Mouse (Mus musculus) left cerebral cortex, postnatal 4 days (tissue): ENCODE measurements around the gene Trit1. TPM values are rescaled to one million over a fixed set of nuclear protein-coding genes. Genes with fewer than 3 reads are reported as not detected.
"Not testable (repeated sequence)": the region's sequence is repeated elsewhere in the genome, so short reads cannot be mapped to it uniquely, and the experiment has no call there.

Source experiments
- DNase-seq: peaks from one replicate; pipeline ENCODE4 v3.0.0-alpha.2; 2022
- intact Hi-C: fragments of 180-260 bp; cut with DNase I; formaldehyde crosslinking; loops from one replicate; pipeline ENCODE4 v1.15.1; 2025
- total RNA-seq, 2 experiments: library from RNA; stranded (reverse); gene quantifications; 2 replicates each; pipeline ENCODE4 v1.2.3; 2021

The Trit1 gene
- total RNA-seq = 10 to 100 TPM; 29.9 to 30.5 TPM

DNA sequence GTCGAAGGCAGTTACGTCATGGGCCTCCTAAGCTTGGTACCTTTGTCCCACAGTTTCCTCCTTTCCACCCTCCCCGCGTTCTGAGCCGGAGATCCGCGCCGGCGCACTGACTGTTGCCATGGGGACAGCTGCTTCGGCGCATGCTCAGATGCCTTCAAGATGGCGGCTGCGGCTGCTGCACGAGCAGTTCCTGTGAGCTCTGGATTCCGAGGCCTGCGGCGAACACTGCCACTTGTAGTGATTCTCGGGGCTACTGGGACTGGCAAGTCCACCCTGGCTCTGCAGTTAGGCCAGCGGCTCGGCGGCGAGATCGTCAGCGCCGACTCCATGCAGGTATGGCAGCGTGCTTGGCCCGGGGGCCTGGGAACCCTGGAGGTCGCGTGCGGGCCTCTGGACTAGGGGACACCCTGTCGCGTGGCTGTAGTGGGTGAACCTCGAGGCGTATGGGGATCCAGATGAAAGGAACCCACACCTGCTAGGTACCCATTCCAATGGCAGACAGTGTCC lies at the start of gene Trit1:
Gene Trit1 (plus strand): TSS at position 147 of the 507 bp plus-strand sequence.
- peak; percentile 96 for DNase-seq
- intact Hi-C loops = no loop called here

GRCm38 (mm10) chr4:122968106-122968505 lies 48.3 kb upstream of the Trit1 start:
- intact Hi-C loops = no loop called here
- no peak for DNase-seq

GRCm38 (mm10) chr4:122971191-122971590 lies 45.2 kb upstream of the Trit1 start:
- intact Hi-C loops = no loop called here

DNA sequence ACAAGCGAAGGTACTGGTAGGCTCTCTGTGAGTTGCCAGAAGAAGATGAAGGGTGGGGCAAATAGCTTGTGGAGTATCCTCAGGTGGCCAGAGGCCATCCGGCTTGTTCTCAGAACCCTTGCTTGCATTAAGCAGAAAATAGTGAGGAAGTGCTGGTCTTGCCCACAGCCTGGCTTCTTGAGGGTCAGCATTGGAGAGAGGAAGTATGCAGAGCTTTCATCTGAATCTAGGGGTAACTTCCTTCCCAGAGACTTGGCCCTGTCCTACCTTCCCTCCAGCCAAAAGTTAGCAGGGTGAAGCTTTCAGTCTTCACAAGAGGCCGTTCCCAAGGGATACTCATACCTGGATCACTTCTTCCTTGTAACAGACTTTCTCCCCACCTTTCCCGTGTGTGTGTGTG lies 44.8 kb upstream of the Trit1 start:
- intact Hi-C loops = no loop called here
- DNase-seq = no peak

More at GRCm38 (mm10) chr4:122971191-122971590, 45.2 kb upstream of the Trit1 start:
- no peak for DNase-seq

GRCm38 (mm10) chr4:122972056-122972455 lies 44.3 kb upstream of the Trit1 start:
- intact Hi-C loops = no loop called here
- DNase-seq = peak; percentile 37

DNA sequence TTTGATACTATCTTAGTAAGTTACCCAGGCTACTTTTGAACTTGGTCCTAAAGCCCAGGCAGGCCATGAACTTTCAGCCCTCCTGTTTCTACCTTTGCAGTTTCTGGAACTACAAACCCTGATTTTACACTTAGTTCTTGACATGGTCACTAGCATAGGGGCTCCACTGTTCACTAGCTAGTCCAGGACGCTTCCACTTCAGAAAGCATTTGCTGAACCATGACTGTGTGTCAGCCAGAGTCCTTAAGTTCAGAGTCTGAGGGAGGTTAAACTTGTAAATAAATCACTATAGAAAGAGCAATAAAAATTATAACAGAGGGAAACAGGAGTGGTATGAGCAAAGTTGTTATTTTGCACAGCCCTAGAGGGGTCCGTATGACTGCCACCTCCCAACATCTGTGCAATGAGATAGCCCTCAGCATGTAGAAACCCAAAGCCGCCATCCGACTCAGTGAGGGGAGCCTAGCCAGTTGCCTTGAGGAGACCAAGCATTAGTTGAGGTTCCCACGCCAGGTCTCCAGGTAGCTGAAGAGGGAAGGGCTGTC lies 41.3 kb upstream of the Trit1 start:
- DNase-seq = no peak
- intact Hi-C loops = no loop called here

DNA sequence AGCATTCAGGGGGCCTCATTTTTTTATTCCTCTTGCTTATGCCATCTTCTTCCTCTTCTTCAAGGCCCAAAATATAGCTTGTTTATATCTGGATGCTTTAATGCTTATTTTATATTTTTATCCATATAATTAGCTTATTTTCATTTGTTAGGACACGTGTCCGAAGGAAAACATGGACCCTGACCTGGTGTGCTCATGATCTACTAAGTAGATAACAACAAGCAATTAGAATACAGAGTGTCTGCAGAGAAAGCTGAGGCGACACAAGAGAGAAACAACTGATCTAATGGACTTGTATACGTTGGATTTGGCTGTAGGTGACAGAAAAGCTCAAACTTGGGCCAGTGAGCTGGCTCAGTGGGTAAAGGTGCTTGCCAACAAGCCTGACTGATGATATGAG lies 39.5 kb upstream of the Trit1 start:
- no peak for DNase-seq
- intact Hi-C loops = no loop called here

GRCm38 (mm10) chr4:122978850-122979249 lies 37.5 kb upstream of the Trit1 start:
- no peak for DNase-seq
- intact Hi-C loops = no loop called here

GRCm38 (mm10) chr4:122979826-122980225 lies 36.6 kb upstream of the Trit1 start:
- intact Hi-C loops = loop anchor here (5.0 to 10.0 kb wide), 2 partner anchors 33 to 1735 kb away; no protein-coding TSS in a partner anchor
- DNase-seq = no peak

GRCm38 (mm10) chr4:122980684-122981083 lies 35.7 kb upstream of the Trit1 start:
- DNase-seq = no peak
- intact Hi-C loops = loop anchor here (5.0 to 10.0 kb wide), 2 partner anchors 33 to 1736 kb away; no protein-coding TSS in a partner anchor

DNA sequence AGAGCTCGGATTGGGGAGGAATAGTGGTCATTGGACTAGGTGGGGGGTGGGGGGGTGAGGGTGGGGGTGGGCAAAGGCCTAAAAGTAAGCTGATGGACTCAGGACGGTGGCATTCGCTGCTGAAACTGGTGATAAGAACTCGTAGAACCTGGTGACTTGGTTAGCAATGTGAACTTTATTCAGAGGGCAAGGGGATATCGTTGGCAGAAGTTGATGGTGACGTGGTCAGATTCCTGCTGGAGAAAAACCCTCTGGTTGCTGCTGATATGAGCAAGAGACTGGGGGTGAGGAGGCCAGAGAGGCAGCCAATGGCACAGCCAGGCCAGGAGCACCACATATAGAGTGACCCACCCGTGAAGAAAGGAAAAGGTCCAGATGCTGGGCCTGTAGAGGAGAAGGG lies 35.2 kb upstream of the Trit1 start:
- intact Hi-C loops = loop anchor here (5.0 to 10.0 kb wide), 2 partner anchors 34 to 1736 kb away; no protein-coding TSS in a partner anchor
- no peak for DNase-seq

GRCm38 (mm10) chr4:122981930-122982329 lies 34.5 kb upstream of the Trit1 start:
- no peak for DNase-seq
- intact Hi-C loops = loop anchor here (5.0 to 10.0 kb wide), 2 partner anchors 35 to 1737 kb away; no protein-coding TSS in a partner anchor

DNA sequence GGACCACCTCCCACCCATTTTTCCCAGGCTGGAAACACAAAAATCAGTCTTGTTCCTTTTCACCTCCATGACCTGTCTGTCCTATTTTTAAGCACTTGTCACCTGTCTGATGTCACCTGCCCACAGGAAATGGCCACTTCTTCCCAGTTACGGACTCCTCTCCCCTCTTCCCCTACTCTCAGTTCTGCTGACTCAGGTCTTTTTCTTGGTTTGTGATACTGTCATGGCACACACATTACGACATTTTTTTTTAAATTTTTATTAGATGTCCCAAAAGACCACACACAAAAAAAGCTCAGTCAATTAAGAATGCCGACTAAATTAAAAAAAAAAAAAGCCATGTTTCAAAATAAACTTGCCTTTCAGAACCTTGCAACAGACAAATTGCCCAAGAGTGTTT lies 33.9 kb upstream of the Trit1 start:
- intact Hi-C loops = loop anchor here (5.0 to 10.0 kb wide), 2 partner anchors 35 to 1738 kb away; no protein-coding TSS in a partner anchor

GRCm38 (mm10) chr4:122983486-122984261 lies 32.7 kb upstream of the Trit1 start:
- DNase-seq = no peak
- intact Hi-C loops = loop anchor here (5.0 to 10.0 kb wide), 2 partner anchors 36 to 1739 kb away; no protein-coding TSS in a partner anchor

More for the DNA sequence above, 33.9 kb upstream of the Trit1 start:
- no peak for DNase-seq

- peak; percentile 46 for DNase-seq
- intact Hi-C loops = loop anchor here (5.0 to 10.0 kb wide), 2 partner anchors 88 to 1740 kb away; no protein-coding TSS in a partner anchor
Observed at GRCm38 (mm10) chr4:122985110-122985509, 31.3 kb upstream of the Trit1 start.

DNA sequence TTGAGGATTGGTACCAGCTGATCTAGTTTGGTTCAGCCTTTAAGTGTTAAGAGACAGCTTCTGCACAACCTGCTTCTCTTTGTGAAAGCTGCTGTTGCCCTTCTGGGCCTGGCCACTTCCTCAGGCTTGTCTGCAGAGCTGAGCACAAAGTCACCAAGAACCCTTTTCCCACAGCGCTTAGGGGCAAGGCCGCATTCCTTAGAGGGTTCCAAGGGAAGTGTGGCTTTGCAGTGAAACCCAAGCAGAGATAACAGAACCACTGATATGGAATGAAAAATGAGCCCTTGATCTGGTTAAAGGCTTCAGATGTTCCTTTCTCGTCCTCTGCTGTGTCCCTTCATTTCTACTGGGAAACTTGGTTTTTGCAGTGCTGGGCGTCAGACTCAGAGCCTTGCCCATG lies 29.0 kb upstream of the Trit1 start:
- intact Hi-C loops = loop anchor here (5.0 to 10.0 kb wide), 2 partner anchors 90 to 1743 kb away; no protein-coding TSS in a partner anchor
- no peak for DNase-seq

DNA sequence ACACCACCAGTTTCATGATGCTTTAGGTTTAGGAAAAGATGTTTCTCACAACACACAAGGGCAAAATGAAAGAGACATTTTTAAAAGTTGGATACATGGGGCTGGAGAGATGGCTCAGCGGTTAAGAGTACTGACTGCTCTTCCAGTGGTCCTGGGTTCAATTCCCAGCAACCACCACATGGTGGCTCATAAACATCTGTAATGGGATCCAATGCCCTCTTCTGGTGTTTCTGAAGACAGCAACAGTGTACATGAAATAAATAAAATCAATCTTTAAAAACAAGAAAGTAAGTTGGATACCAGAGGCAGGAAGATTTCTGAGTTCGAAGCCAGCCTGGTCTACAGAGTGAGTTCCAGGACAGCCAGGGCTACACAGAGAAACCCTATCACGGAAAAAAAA lies 28.4 kb upstream of the Trit1 start:
- intact Hi-C loops = loop anchor here (5.0 to 10.0 kb wide), 2 partner anchors 91 to 1743 kb away; no protein-coding TSS in a partner anchor
- not testable (repeated sequence) for DNase-seq

- DNase-seq = no peak
- intact Hi-C loops = no loop called here
Observed at GRCm38 (mm10) chr4:122991177-122991576, 25.2 kb upstream of the Trit1 start.

GRCm38 (mm10) chr4:122992276-122992675 lies 24.1 kb upstream of the Trit1 start:
- intact Hi-C loops = no loop called here
- no peak for DNase-seq

GRCm38 (mm10) chr4:122995404-122996220 lies 20.8 kb upstream of the Trit1 start, which contains the start of gene Mycl:
Gene Mycl, plus strand, starts transcription at chr4:122995652.
- DNase-seq = peak; percentile 92
- intact Hi-C loops = loop anchor here (5.0 kb wide), 1 partner anchor 87 kb away; no protein-coding TSS in a partner anchor
